9 mouse cellular contexts compared by ENCODE assay signal in genomic region chr5:121544910-121545792, GRCm38 (mm10). TPM values are rescaled to one million over a fixed set of nuclear protein-coding genes. Genes with fewer than 3 reads are reported as not detected.
DNase-seq lines count a peak whose midpoint lies in the region; ATAC-seq and TF ChIP-seq lines count a peak whose summit lies in the region.
"Had no signal": no experiment of that assay in that cellular context is flagged by ENCODE, and none has a peak within 500 bp of the region (broad histone marks: within the 10 kb centered on the region; RNA-seq: fewer than 3 reads in every experiment).

Gene Adam1a, minus strand, starts transcription at chr5:121545482.
Gene Gm42878, minus strand, starts transcription at chr5:121545482.

- 1% methylated on average over 59 of the region's 97 CpGs for whole genome bisulfite sequencing in spleen, adult 2 months
- WGBS in kidney, postnatal 0 days, result under 1% methylated on average over 62 of the region's 97 CpGs

- TF ChIP-seq CTCF in spleen, adult 2 months (IDR thresholded peaks at IDR 0.05; ENCODE audit: extremely low read depth, insufficient read depth, insufficient read length, insufficient replicate concordance), result no peak
- TF ChIP-seq CTCF in kidney, postnatal 0 days (IDR thresholded peaks at IDR 0.05; ENCODE audit: low read depth), result no peak
- no peak for TF ChIP-seq CTCF in testis, adult 2 months (IDR thresholded peaks at IDR 0.05; ENCODE audit: control insufficient read depth, insufficient read depth, insufficient replicate concordance, low read depth, low read length)

- H3K27ac ChIP-seq in spleen, adult 2 months (ENCODE audit: insufficient read depth, low read length), result peak within 1 kb of the TSS; percentile 91
- H3K27ac ChIP-seq in kidney, postnatal 0 days, result peak within 1 kb of the TSS; percentile 95
- peak within 1 kb of the TSS; percentile 88 for H3K27ac ChIP-seq in testis, adult 2 months (ENCODE audit: control insufficient read depth, insufficient read depth, low read depth, low read length)

- peak; percentile 63 for ATAC-seq in kidney, postnatal 0 days (replicated peaks; ENCODE audit: low FRiP score, low read depth)
- ATAC-seq in megakaryocyte-erythroid progenitor cell, adult 5-6 weeks (replicated peaks; ENCODE audit: low FRiP score, low TSS enrichment, poor library complexity, severe bottlenecking), result peak; percentile 21; the same call in 1 of the 2 replicates

- peak within 1 kb of the TSS; percentile 75 for H3K4me2 ChIP-seq in kidney, postnatal 0 days (ENCODE audit: low read length)

- no peak for TF ChIP-seq POLR2A in spleen, adult 2 months (IDR thresholded peaks at IDR 0.05; ENCODE audit: low read depth, low read length)
- TF ChIP-seq POLR2A in testis, adult 2 months (IDR thresholded peaks at IDR 0.05; ENCODE audit: control insufficient read depth, low read depth, low read length), result no peak

- peak; percentile 69 for DNase-seq in adrenal gland, adult 2 months
- no peak for DNase-seq in adrenal gland, postnatal 4 days (ENCODE audit: low spot score in 2 of 2)
- peak in 1 of 2 experiments; percentile 41 for DNase-seq in spleen, adult 2 months (ENCODE audit: low read depth in 1 of 2, low spot score in 2 of 2)
- DNase-seq in spleen, adult 12 weeks (ENCODE audit: low spot score), result no peak
- DNase-seq in gastrocnemius, postnatal 14 days, result peak; percentile 50
- DNase-seq in kidney, postnatal 0 days (ENCODE audit: low spot score), result peak; percentile 33

- peak within 1 kb of the TSS; percentile 98 for H3K9ac ChIP-seq in kidney, postnatal 0 days (ENCODE audit: low read depth, low read length)

- intact Hi-C loops in gastrocnemius, postnatal 14 days (cut with DNase I; ENCODE audit: low total_unique reads), result no loop called here

- H3K9me3 ChIP-seq in kidney, postnatal 0 days (replicated peaks; ENCODE audit: low read length), result no peaks in the 10 kb centered on the region

- peak within 1 kb of the TSS; percentile 81 for H3K4me3 ChIP-seq in spleen, adult 2 months (ENCODE audit: extremely low read depth, insufficient read depth, insufficient read length)
- H3K4me3 ChIP-seq in kidney, postnatal 0 days (replicated peaks; ENCODE audit: low read depth, low read length), result peak within 1 kb of the TSS; percentile 57
- H3K4me3 ChIP-seq in testis, adult 2 months (ENCODE audit: control insufficient read depth, low read depth, low read length), result peak within 1 kb of the TSS; percentile 92

- H3K4me1 ChIP-seq in spleen, adult 2 months (ENCODE audit: control insufficient read depth, insufficient read depth, insufficient read length), result peaks cover 2% of the 10 kb centered on the region; the same call in 1 of the 2 replicates
- peaks cover 7% of the 10 kb centered on the region for H3K4me1 ChIP-seq in kidney, postnatal 0 days (replicated peaks; ENCODE audit: insufficient read depth, low read length)
- H3K4me1 ChIP-seq in testis, adult 2 months (ENCODE audit: control insufficient read depth, insufficient read depth, low read length), result peaks cover 19% of the 10 kb centered on the region

- no peaks in the 10 kb centered on the region for H3K36me3 ChIP-seq in spleen, adult 2 months (ENCODE audit: control insufficient read depth, insufficient read depth, low read length)
- no peaks in the 10 kb centered on the region for H3K36me3 ChIP-seq in kidney, postnatal 0 days (ENCODE audit: insufficient read depth, low read length)
- H3K36me3 ChIP-seq in testis, adult 2 months (ENCODE audit: control insufficient read depth, insufficient read depth, low read length), result no peaks in the 10 kb centered on the region

- H3K27me3 ChIP-seq in spleen, adult 2 months (ENCODE audit: control insufficient read depth, insufficient read depth, low read length), result no peaks in the 10 kb centered on the region
- H3K27me3 ChIP-seq in kidney, postnatal 0 days (ENCODE audit: insufficient read depth, low read length), result no peaks in the 10 kb centered on the region
- no peaks in the 10 kb centered on the region for H3K27me3 ChIP-seq in testis, adult 2 months (ENCODE audit: control insufficient read depth, insufficient read depth, low read length)

RNA-seq across cellular contexts. Expression of gene Adam1a, which starts in this region (rescaled TPM):
- total RNA-seq in adrenal gland, adult 2 months (2021), result 1 to 10 TPM; 3.5 to 4.2 TPM
- polyA plus RNA-seq in adrenal gland, adult 2 months (2012; rRNA removed), result 4.6 TPM in 2 replicates
- 1 to 10 TPM; 9.6 to 9.9 TPM for total RNA-seq in adrenal gland, postnatal 4 days (2021)
- 2.1 and 2.8 TPM in 2 replicates for polyA plus RNA-seq in spleen, adult 2 months (2012; rRNA removed)
- 1 to 10 TPM; 1.5 TPM for total RNA-seq in gastrocnemius, postnatal 14 days (2021)
- polyA plus RNA-seq in kidney, postnatal 0 days (2015; fragmentation: Nextera tagmentation; extraction: Ambion mirVana), result 0.72 and 1.0 TPM in 2 replicates
- total RNA-seq in megakaryocyte-erythroid progenitor cell, adult 5-6 weeks (2014; fragmentation: Nextera tagmentation), result 1.4 and 3.0 TPM in 2 replicates
- total RNA-seq in megakaryocyte-erythroid progenitor cell, adult 5-6 weeks (2017), result 2.9 and 5.0 TPM in 2 replicates
- 138 and 140 TPM in 2 replicates for polyA plus RNA-seq in testis, adult 2 months (2012; rRNA removed)

RNA-seq across cellular contexts. Expression of gene Gm42878, which starts in this region (rescaled TPM):
- not detected for total RNA-seq in adrenal gland, adult 2 months (2021)
- polyA plus RNA-seq in adrenal gland, adult 2 months (2012; rRNA removed), result not detected in 2 replicates
- total RNA-seq in adrenal gland, postnatal 4 days (2021), result not detected
- 0.19 TPM in 1 of 2 replicates, not detected in the other for polyA plus RNA-seq in spleen, adult 2 months (2012; rRNA removed)
- not detected for total RNA-seq in gastrocnemius, postnatal 14 days (2021)
- polyA plus RNA-seq in kidney, postnatal 0 days (2015; fragmentation: Nextera tagmentation; extraction: Ambion mirVana), result 0.32 TPM in 1 of 2 replicates, not detected in the other
- total RNA-seq in megakaryocyte-erythroid progenitor cell, adult 5-6 weeks (2014; fragmentation: Nextera tagmentation), result not detected in 2 replicates
- total RNA-seq in megakaryocyte-erythroid progenitor cell, adult 5-6 weeks (2017), result not detected in 2 replicates
- 0.14 TPM in 1 of 2 replicates, not detected in the other for polyA plus RNA-seq in testis, adult 2 months (2012; rRNA removed)
- total RNA-seq: heart, postnatal 14 days had no signal

Comparison
In these comparisons a context has a peak if more than half of its experiments do, and no peak if none do; other contexts are left out.
1. RNA of gene Adam1a (polyA plus RNA-seq): 138 to 140 TPM in testis, adult 2 months; 4.6 TPM in adrenal gland, adult 2 months, 2.1 to 2.8 TPM in spleen, adult 2 months and 0.72 to 1.0 TPM in kidney, postnatal 0 days; every median in the first group is over 10 times any median in the second.
2. DNase-seq: peak in adrenal gland, adult 2 months (single experiment), gastrocnemius, postnatal 14 days (single experiment) and kidney, postnatal 0 days (single experiment); none in adrenal gland, postnatal 4 days (0 of 2) and spleen, adult 12 weeks (single experiment).
3. Peak in every context shown above with its lines, with median percentiles within 50 percentile points of each other: H3K27ac ChIP-seq and H3K4me3 ChIP-seq.